1 mouse cellular context compared by ENCODE assay signal in the genomic region with DNA sequence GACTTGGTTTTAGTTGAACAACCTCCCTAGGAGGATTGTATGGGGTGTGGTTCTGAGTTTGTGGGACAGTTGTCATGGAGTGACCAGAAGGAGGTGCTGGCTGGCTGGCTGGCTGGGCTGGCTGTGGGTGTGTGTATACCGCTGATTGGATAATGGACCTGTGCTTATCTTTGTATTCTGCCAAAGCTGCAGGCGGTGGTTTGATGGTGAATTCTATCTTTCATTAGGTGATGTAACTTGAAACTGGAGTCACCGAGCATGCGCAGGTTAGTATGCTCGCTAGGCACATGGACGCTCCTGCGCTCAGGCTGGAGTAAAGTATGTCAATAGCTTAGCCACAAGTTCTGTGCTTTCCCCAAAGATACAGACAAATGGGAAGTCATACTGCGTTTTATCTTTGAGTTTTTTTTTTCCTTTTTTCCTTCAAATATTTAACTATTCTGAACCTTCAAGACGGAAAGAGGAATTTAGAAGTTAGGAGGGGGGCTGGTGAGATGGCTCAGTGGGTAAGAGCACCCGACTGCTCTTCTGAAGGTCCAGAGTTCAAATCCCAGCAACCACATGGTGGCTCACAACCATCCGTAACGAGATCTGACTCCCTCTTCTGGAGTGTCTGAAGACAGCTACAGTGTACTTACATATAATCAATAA.
TF ChIP-seq lines count a peak whose summit lies in the region.

No protein-coding gene starts in this region.

TF ChIP-seq in MEL, 35 proteins besides CTCF, POLR2A, EP300 and RAD21:
- TF ChIP-seq MYC (IDR thresholded peaks at IDR 0.05; ENCODE audit: low read depth, low read length) (peak; percentile 90), MXI1 (IDR thresholded peaks at IDR 0.05; ENCODE audit: low read depth, low read length) (peak; percentile 81; the same call in 1 of the 2 replicates), ETS1 (IDR thresholded peaks at IDR 0.05; ENCODE audit: low read depth, low read length) (peak; percentile 81), NELFE (IDR thresholded peaks at IDR 0.05; ENCODE audit: low read depth, low read length) (peak; percentile 74), POLR2AphosphoS2 (IDR thresholded peaks at IDR 0.05; ENCODE audit: low read length) (peak; percentile 69; the same call in 1 of the 2 replicates), TBP (IDR thresholded peaks at IDR 0.05; ENCODE audit: low read depth, low read length) (peak; percentile 76; the same call in 1 of the 2 replicates), MYB (IDR thresholded peaks at IDR 0.05; ENCODE audit: low read depth, low read length) (no peak), NRF1 (IDR thresholded peaks at IDR 0.05; ENCODE audit: insufficient read depth, low read depth, low read length, poor library complexity, severe bottlenecking) (peak; percentile 92), ZNF384 (IDR thresholded peaks at IDR 0.05; ENCODE audit: low read depth, low read length) (peak; percentile 71), RCOR1 (IDR thresholded peaks at IDR 0.05; ENCODE audit: low read depth, low read length) (0 out of 2 replicates have a peak, but pooled peaks have one; percentile 23), TAL1 (IDR thresholded peaks at IDR 0.05; ENCODE audit: low read length) (peak; percentile 20; the same call in 1 of the 2 replicates), USF1 (IDR thresholded peaks at IDR 0.05; ENCODE audit: low read depth, low read length) (0 out of 2 replicates have a peak, but pooled peaks have one; percentile 22), KAT2A (conservative IDR thresholded peaks at IDR 0.05; ENCODE audit: low read depth, low read length) (peak; percentile 36; the same call in 1 of the 2 replicates), UBTF (IDR thresholded peaks at IDR 0.05; ENCODE audit: borderline replicate concordance, insufficient read depth, low read depth, low read length) (no peak), SMC3 (IDR thresholded peaks at IDR 0.05; ENCODE audit: low read depth, low read length) (peak; percentile 58), ZMIZ1 (IDR thresholded peaks at IDR 0.05; ENCODE audit: low read depth, low read length) (peak; percentile 50; the same call in 1 of the 2 replicates), TCF12 (IDR thresholded peaks at IDR 0.05; ENCODE audit: low read depth, low read length) (peak; percentile 50; the same call in 1 of the 2 replicates), GATA1 (IDR thresholded peaks at IDR 0.05; ENCODE audit: low read depth, low read length) (peak; percentile 69), JUND (IDR thresholded peaks at IDR 0.05; ENCODE audit: low read depth, low read length) (0 out of 2 replicates have a peak, but pooled peaks have one; percentile 38), SIN3A (IDR thresholded peaks at IDR 0.05; ENCODE audit: low read length) (peak; percentile 57), CHD2 (IDR thresholded peaks at IDR 0.05; ENCODE audit: low read length) (no peak), MAX (IDR thresholded peaks at IDR 0.05; ENCODE audit: low read length) (peak; percentile 89), E2F4 (IDR thresholded peaks at IDR 0.05; ENCODE audit: borderline replicate concordance, low read depth, low read length) (no peak), POLR2AphosphoS5 (IDR thresholded peaks at IDR 0.05; ENCODE audit: borderline replicate concordance, low read depth, low read length) (no peak)
